Mouse (Mus musculus) kidney, postnatal 4 days (tissue): ENCODE measurements around the gene Ggt5.

Source experiments
- DNase-seq, 2 experiments: peaks; one replicate each; pipeline ENCODE4 v3.0.0; 2021; ENCODE audit warnings: mixed read lengths in 2 of 2

Gene Ggt5

DNA sequence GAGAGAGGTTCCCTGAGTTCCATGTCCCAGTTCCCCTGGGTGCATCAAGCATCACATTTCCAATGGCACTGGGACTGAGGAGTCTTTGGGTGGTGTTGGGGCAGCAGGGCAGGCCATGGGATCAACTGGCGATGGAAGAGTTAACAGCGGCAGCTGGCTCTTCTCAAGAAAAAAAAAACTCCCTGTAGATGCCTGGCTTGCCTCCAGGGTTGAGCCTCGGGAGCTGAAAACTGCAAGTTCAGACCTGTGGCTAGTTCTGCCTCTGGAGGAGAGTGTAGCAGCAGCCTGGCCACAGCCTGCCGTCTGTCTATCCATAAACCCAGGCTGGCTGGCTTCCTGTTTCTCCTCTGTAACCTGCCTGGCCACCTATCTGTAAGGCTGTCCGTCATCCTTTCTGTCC lies at the start of gene Ggt5:
Ggt5 (plus strand) TSS at position 212 of the 400 bp plus-strand sequence.
- DNase-seq, result peak; percentile 76 to 88

DNA sequence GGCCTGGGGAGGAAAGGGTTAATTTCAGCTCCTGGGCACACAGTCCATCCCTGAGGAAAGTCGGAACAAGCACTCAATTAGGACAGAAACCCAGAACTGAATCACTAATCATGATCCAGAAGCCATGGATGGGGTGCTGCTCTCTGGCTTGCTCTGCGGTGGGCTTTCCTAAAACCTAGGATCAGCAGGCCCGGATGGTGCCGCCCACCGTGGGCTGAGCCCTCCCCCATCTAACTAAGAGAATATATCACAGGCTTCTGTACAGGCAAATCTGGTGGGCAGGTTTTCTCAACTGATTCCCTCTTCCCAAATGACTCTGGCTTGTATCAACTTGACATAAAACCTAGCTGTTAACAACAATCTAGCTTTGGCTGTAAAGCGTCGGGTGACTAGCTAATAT lies 41.2 kb upstream of the Ggt5 start:
- DNase-seq, result no peak

DNA sequence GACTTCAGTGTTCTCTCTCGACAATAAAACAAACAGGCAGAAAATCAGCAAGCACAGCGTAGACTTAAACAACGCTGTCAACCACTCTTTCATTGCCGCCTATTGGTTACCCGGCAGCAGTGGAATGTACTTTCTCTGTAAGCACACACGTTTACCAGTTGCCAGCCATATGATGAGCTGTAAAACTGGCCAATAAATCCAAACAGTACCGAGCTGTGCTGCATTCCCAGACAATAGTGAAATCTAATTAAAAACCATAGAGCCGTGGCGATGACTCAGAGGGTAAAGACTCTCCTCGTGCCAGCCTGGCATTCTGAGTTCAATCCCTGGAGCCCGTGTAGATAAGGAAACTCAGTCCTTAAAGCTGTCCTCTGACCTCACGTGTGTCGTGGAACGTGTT lies 40.7 kb upstream of the Ggt5 start:
- DNase-seq, result no peak

DNA sequence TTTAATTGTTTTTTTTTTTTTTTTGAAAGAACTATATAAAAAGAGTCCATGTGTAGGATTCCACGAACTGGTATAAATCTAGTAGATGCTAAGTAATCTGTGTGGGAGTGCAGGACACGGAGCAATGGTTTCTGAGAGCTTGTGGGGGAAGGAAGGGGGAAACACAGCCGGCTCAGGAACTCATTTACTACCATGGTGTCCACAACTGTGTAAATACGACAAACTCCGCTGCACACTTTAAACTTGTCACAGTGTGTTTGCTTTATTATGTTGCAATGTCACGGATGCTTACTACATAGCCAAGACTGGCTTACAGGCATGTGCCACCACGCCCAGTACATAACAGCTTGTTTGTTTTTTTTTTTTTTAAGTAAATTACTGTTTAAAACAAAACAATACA lies 39.3 kb upstream of the Ggt5 start:
- peak in 1 of 2 experiments; percentile 43 for DNase-seq

DNA sequence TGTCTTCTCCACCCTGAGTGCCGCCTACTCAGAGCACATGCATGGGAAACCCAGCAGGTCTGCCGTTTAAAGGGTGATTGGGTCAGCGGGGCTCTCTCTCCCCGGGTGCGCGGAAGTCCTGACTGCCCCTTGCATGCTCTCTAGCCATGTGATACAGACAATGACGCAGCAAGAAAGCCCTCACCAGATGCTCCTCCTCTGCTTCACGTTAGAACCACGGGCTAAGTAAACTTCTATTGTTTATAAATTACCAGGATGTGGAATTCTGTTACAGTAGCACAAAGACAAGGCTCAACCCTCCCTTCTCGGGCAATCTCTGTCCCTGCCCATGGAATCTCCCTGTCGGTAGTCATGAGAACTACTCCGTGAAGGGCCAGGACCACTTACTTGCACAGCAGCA lies 38.0 kb upstream of the Ggt5 start:
- no peak for DNase-seq

DNA sequence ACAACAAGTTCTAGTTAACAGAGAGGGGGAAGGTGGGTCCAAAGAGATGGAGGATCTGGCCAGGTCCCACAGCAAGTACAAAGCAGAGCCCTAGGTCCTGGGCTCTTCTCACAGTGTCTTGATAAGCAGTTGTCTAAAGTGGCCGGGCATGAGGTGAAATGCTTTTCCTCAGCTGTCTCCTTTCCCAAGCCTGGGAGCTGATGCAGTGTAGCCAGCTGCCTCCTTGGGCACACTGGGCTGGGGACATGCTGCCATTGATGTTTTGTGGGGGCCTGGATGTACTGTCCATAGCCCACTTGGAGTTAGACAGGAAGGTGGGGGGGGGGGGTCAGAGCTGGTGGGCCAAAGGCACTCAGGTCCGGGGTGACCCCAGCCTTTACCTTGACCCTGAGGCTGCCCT lies 37.0 kb upstream of the Ggt5 start:
- no peak for DNase-seq

DNA sequence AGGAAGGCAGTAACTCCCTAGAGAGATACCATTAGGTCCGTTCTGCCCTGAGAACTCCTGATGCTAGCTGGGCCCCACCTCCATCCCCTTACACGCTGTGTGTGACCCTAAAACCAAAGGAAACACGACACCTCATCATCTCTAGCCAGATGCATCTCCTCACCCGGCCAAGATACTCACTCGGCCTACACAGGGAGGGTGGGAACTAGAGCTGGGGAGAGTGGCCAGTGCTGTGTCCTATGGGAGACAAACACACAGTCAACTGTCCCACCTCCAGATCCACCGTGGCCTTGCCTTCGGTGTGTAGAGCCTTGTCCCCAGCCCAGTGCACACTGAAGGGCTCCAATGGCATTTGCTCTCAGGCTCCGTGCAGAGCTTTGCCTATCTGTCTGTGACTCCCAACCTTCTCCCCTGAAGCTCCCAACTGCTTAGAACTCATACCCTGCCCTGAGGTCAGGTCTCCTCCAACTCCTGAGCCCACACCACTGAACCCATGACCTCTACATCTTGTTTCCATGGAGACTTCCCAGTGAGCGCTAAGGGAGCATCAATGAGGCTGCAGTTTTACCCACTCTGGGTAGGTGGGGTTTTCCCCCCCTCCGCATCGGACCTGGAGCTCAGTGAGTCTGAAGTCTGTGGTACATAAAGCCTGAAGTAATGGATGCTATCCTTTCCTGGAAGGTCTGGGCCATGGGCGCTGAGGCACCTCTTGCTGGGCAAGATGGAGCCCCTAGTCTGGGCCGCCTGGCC lies 36.3 kb upstream of the Ggt5 start:
- no peak for DNase-seq

DNA sequence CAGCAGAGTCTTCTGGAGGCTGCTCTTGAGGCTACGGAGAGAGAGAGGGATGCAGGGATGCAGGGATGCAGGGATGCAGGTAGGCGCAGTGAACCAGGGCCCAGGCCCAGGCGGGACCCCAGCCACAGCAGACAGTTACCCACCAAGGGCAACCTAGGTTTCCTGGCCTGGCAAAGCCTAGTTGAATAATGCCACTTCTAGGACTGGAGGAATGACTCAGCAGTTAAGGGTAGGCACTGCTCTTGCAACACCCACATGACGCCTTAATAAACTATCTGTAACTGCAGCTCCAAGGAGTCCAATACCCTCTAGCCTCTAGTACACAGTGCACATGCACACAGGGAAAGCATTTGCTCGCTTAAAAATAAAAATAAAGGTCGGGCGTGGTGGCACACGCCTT lies 35.0 kb upstream of the Ggt5 start:
- no peak for DNase-seq

DNA sequence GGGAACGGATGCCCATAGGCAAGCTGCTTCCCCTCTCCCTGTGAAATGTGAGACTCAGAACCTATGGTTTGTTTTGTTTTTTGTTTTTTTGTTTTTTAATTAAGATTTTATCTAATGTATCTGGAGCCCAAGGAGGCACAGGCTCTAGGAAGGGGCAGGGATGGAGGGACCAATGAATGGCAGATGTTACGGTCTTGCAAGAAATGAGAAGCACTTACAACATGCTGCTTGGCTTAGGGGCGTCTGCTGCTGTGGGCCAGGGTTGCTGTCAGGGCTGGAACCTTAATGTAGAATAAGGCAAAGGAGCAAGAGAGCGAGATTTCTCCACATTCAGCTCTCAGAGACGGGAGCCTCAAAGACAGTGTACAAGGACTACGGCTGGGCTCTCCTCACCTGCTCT lies 33.6 kb upstream of the Ggt5 start:
- DNase-seq, result no peak

DNA sequence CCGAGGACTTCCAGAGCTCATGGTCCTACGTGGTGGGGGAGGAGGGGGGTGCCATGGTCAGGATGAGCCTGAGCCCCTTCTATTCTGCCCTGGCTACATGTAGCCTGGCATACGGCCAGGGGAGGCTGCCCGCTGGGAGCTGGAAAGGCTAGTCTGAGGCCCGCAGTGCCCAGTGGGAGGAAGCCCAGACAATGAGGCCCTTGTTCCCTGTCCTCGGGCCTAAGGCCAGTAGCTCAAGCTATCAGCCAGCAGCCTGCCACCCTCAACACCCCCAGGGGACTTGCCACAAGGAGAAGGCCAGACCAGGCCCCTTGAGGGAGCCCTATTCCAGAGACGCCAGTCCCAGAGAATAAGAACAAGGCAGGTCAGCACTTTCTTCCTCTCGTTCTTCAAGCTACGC lies 33.1 kb upstream of the Ggt5 start:
- peak in 1 of 2 experiments; percentile 54 for DNase-seq

DNA sequence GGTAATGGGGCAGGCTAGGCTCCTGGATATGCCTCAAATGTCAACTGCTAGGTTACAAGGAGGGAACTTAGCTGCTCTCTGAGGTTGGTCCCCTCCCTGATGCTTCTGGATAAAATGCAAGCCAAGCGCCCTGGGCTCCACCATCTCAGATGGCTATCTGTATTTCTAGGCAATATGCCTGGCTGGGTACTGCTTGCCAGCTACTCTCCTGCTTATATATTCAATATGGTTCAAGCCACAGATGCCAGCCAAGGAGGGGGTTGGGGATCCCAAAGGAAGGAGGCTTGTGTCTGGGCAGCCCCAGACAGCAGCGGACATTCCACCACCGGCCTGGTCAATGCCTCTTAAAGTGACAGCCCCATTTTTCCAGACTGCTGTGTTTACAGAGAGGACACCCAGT lies 30.6 kb upstream of the Ggt5 start:
- peak in 1 of 2 experiments; percentile 40 for DNase-seq

DNA sequence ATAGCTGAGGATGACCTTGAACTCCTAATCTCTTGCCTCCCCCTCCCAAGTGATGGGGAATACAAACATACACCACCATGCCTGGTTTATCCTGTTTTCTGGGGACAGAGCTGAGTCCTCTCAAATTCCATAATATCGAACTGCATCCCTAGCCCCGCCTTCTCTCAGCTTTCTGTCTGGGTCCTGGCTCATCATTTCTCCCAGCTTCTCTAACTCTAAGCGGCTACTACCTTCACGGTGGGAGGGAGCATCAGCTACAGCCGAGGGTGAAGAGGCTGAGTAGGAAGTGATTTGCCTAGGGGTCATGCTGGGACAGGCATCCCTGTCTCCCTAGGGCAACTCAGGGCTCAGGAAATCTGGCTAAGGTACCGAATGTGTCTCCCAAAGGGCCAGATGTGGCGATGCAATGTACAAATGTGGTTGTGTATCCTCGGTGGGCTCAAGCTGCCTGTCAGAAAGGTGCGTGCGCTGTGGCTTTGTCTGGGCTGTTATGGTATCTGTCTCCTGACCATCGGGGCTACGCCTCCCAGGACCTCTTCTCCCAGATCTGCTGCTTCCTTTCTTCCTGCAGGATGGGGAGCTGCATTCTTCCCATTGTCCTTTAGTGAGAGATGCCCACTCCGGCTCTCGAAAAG lies 30.0 kb upstream of the Ggt5 start:
- no peak for DNase-seq

DNA sequence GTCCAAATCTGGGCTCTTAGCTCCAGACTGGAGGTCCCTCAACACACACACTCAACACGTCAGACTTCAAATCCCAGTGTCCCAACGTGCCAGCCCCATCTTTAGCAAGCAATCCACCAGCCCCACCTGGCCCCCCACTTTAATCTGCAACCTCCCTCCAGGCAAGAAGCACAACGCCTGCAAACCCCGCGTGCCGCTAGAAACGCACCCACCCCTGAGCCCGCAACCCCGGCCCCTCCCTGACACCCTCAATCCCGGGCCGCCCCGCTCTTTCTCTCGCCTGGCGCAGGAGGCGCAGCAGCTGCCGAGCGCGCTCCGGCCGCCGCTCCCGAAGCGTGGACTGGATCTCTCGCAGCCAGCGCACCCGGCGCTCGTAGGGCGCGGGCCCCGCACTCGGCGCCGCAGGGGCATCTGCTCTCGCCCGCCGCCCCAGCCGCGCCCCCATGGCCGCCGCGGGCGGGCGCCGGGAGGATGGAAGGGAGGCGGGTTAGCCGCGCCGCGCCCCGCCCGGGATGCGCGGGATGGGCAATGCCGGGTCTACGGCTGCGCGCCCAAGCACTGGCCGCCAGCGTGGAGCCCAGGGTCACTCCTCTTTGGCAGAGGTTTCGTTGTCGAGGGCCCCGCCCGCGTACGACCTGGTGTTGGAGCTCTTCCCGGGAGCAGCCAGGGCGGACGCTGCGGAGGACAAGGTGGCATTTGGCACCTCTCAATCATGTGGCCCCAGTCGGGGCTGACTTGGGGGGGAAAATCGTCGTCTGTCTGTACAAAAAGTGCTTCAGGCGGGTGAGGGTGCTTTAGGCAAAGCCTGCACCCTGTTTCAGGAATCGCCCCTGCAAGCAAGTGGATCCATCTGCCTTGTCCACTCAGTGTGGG lies 29.2 kb upstream of the Ggt5 start, which contains the start of gene Lrrc75b:
Lrrc75b (minus strand) TSS at position 655 of the 873 bp plus-strand sequence.
- peak; percentile 56 to 73 for DNase-seq

DNA sequence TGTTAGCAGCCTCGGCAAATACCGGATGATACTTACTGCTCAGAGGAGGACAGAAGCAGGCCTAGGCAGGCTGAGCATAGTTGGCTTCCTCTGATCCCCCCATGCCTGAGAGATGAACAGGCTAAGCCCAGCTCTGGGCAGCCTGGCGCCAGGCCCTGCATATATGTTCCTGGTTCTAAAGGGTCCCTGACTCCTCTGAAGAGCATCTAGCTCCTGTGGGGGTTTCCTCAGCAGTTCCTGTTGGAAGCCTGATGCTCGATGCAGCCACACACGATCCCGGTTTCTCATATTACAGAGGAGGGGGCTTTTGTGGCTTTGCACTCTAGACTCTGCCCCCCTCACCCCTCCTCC lies 28.6 kb upstream of the Ggt5 start:
- DNase-seq, result no peak

DNA sequence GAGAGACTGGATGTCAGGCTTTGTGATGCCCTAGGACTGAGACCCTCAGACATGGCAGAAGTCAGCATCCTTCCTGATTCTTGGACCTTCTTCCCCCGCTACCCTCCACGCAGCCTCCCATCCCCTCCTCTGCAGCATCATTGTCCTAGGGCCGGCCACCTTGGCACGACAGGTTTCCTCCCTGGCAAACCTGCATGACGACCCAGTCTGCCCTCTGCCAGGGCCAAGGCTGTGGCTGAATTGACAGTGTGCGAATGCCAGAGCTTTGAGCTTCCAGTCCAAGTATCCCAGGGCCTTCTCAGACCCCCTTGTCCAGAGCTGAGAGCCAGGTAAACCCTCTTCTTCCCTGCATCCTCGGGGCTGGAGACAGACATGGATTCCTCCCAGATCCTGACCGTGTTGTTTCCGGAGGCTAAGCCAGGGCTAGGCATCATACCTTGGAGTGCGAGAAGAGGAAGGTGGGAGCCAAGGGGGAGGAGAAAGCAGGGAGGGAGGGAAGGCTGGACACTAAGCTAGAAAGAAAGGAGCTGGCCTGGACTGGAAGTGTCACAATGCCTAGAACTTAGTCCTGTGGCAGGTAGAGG lies 28.0 kb upstream of the Ggt5 start, which contains the start of gene Ggt1:
Ggt1 (plus strand) TSS at position 534 of the 584 bp plus-strand sequence.
- no peak for DNase-seq

DNA sequence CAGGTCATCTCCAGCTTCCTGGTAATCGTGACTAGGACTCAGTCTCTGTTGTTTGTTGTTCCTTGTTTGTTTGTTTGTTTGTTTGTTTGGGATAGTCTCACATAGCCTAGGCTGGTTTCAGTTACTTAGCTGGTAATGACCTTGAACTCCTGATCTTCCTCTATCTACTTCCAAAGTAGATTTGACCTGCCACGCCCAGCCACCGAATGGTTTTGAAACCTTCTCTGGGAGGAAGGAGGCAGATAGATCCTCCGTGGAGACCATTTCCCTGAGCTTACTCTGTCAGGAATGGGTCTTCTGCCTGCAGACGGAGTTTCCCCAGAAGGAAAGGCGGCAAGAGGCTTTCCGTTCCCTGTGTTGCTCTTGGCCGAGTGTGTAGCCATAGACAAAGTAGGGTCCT lies 26.5 kb upstream of the Ggt5 start:
- no peak for DNase-seq

DNA sequence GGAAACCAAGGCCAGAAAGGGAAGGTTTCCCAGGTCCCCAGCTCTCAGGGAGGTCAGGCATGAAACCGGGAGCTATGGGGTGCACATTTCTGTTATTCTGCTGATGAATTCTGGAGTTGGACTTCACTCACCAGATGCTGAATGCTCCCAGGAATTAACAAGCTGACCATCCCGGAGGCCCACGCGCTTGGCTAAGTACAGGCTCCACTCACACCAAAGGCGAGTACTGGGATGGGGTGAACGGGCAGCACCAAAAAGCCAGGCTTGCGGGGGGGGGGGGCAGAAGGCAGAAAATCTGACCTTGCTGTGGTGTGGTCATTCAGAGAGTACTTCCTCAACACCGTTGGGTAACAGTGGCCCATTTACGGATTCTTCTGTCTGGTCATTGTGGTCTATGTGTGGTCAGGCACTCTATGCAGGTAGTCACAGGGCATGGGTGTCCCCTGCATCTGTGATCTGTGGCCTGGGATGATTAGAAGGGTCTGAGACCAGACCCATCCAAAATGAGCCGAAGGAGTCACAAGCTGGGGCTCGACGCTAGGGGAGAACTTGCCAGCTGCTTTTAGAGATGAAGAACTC lies 24.4 kb upstream of the Ggt5 start:
- no peak for DNase-seq

DNA sequence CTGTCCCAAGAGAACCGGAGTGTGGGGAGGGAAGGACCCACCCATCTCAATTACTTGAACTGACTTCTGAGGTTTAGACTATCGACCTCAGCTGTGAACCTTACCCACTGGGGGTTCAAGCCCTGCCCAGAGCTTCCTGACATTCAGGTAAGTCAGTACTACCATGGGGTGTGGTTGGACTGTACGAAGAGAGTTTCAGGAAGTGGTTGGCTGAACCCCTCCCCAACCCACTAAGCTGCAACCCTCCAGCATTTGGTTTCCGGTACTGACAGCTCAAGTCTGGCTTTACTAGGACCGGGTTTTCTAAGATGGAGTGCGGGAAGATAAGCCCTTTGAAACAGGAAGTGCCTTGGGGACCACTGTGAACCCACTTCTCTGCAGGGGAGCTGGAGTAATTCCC lies 23.7 kb upstream of the Ggt5 start:
- peak in 1 of 2 experiments; percentile 34 for DNase-seq

DNA sequence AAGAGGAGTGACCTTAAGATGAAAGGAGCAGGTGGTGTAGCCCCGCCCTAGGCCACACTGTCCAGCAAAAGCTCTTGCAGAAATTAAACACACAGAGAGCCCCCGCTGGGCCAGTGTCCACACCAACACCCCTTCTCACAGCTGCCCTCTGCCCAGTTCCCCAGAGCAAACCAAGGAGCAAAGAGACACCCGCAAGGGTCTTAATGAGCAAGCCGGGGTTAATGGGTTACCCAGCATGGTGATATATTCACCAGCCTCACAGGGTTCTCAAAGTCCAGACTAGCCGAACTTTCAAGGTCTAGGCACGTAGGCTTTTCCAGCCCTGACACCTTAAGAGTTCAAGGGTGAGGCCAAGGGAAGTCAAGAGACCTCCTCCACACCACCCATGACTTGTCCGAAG lies 23.2 kb upstream of the Ggt5 start:
- DNase-seq, result peak; percentile 75 to 85

DNA sequence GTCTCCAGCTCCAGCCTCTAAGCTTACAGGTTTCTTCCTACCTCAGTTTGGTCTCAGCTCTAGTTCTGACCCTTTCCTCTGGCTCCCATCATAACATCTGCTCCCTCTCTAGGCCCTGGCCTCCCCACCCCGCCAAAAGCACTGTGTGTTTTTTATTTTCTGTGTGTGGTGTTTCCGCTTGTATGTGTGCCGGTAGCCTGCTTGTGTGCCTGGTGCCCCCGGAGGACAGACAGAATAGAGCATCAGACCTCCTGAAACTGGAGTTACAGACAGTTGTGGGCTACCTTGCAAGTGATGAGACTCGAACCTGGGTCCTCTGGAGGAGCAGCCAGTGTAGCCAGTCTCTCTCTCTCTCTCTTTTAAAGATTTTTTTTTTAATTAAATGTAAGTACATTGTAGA lies 22.8 kb upstream of the Ggt5 start:
- DNase-seq, result peak in 1 of 2 experiments; percentile 60

DNA sequence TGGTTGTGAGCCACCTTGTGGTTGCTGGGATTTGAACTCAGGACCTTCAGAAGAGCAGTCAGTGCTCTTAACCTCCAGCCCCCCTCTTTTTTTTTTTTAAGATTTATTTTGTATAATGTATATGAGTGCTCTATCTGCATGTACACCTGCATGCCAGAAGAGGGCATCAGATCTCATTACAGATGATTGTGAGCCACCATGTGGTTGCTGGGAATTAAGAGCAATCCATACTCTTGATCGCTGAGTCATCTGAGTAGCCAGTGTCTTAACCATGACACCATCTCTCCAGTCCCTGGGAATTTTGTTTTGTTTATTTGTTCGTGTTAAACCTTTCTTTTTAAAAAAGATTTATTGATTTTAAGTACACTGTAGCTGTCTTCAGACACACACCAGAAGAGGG lies 22.4 kb upstream of the Ggt5 start:
- DNase-seq, result peak in 1 of 2 experiments; percentile 3

DNA sequence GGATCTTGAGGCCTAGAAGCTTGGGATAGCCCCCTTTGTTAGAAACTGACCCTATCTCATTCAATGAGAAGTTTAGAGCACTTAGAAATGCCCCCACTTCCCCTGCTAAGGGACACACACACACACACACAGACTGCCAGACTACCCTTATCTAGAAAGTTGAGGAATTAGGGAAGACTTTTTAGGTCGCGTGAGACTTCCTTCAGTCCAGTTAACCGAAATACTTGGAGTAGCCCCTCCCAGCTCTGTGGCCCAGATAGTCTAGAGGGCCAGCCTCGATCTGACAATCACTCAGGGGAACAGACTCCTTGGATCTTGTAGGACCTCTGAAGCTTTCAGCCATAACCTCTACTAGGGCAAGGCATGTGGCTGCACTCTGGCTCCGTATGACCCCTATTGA lies 21.1 kb upstream of the Ggt5 start:
- DNase-seq, result no peak

DNA sequence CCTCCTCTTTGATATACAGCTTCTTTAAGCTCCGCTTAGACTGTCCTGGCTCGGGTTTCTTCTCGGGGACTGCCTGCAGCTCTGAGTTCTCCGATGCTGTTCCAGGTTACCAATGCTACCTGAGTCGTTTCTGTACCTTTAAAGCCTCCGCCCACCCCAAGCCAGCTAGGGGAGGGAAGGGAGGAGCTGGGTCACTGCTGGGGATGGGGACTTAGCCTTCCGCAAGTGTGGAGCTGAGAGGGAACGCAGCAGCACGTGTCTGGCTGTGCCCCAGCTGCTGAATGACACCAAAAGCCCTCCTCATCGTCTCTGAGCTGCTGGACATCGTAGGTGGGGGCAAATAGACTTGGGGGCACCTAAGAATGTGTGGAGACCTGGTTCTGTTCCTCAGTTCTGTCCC lies 20.7 kb upstream of the Ggt5 start:
- peak; percentile 53 to 69 for DNase-seq
